Mouse (Mus musculus): ENCODE data around the gene St6gal2. TPM values are rescaled to one million over a fixed set of nuclear protein-coding genes. Genes with fewer than 3 reads are reported as not detected.

Gene St6gal2
- polyA plus RNA-seq (2012; fragmentation: generic; extraction: Trizol): not detected
- long read RNA-seq, experiment 1: 0 reads
- long read RNA-seq, experiment 2: 0 reads

DNA sequence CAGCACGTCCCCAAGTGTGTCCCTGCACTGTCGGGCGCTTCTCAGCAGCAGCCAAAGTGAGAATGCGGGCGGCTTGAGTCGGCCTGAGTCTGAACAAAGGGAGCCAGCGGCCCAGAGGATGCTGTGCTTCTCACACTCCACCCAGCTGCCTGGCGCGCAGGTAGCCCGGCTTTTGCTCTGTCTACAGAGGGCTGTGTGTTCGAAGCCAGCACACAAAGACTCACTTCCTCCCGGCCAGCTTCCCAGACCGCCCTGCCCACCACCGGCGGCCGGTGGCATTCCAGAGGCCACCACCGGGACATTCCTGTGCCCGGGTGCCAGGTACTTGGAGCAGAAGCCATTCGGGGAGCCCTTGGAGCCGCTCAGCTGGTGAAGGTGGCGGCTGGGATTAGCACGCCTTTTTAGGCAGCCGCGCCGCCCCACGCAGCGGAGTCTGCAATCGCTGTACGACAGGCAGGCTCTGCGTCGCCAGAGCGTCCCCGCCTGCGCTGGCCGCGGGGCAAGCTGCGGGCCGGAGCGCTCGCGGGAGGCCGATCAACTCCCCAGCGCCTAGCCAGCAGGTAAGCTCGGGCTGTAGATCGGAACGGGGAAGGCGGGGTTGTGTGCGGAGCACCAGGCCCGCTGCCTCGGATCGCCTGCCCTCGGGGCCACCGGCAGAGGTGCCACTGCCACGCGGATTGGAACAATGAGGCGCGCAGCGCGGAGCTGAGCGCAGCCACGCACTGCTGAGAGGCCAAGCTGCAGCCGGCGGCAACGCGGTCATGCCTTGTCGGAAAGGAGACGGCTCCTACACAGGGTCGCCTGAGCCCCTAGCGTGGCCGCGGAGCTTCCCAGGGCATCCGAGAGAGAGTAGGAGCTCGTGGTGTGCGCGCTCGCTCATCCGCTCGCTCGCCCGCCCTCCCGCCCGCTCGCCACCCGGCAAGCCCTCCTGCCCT is at the start of gene St6gal2:
St6gal2 (plus strand) TSS at position 133 of the 935 bp plus-strand sequence.
- Histone ChIP-seq H3K27me3 (ENCODE audit: control insufficient read depth, insufficient read depth, insufficient read length) (no peaks in the 10 kb centered on the region), H3ac (ENCODE audit: control insufficient read depth, insufficient read length, low read depth) (no peak within 1 kb of the TSS), H3K79me2 (ENCODE audit: control insufficient read depth, insufficient read depth) (no peaks in the 10 kb centered on the region), H3K79me3 (ENCODE audit: low read depth) (no peaks in the 10 kb centered on the region), H3K4me3 (ENCODE audit: insufficient read depth, poor library complexity, severe bottlenecking) (no peak within 1 kb of the TSS), H3K36me3 (ENCODE audit: control insufficient read depth, insufficient read depth) (no peaks in the 10 kb centered on the region)
- TF ChIP-seq USF1 (IDR thresholded peaks at IDR 0.05; ENCODE audit: low read depth) (no peak), MAX (IDR thresholded peaks at IDR 0.05) (no peak), CTCF (IDR thresholded peaks at IDR 0.05; ENCODE audit: control insufficient read depth, insufficient read depth, insufficient read length) (no peak), MYOG (IDR thresholded peaks at IDR 0.05; ENCODE audit: control insufficient read depth, extremely low read depth, insufficient read length) (no peak), MYOD1 (IDR thresholded peaks at IDR 0.05; ENCODE audit: control insufficient read depth, insufficient read length, low read depth) (no peak), CEBPB (IDR thresholded peaks at IDR 0.05; ENCODE audit: low read depth) (no peak), FOSL1 (IDR thresholded peaks at IDR 0.05; ENCODE audit: insufficient read depth, low read length, poor library complexity, severe bottlenecking) (no peak)

GRCm38 (mm10) chr17:55406043-55406442 is 39.1 kb upstream of the St6gal2 start:
- Histone ChIP-seq H3K27me3 (ENCODE audit: control insufficient read depth, insufficient read depth, insufficient read length) (no peaks in the 10 kb centered on the region), H3ac (ENCODE audit: control insufficient read depth, insufficient read length, low read depth) (no peak overlapping the region), H3K79me2 (ENCODE audit: control insufficient read depth, insufficient read depth) (no peaks in the 10 kb centered on the region), H3K36me3 (ENCODE audit: control insufficient read depth, insufficient read depth) (no peaks in the 10 kb centered on the region), H3K79me3 (ENCODE audit: low read depth) (no peaks in the 10 kb centered on the region), H3K4me3 (ENCODE audit: insufficient read depth, poor library complexity, severe bottlenecking) (no peak overlapping the region)
- no peak for TF ChIP-seq MAX (IDR thresholded peaks at IDR 0.05)
- TF ChIP-seq CTCF (IDR thresholded peaks at IDR 0.05; ENCODE audit: control insufficient read depth, insufficient read depth, insufficient read length): no peak
- no peak for TF ChIP-seq MYOD1 (IDR thresholded peaks at IDR 0.05; ENCODE audit: control insufficient read depth, insufficient read length, low read depth)
- TF ChIP-seq CEBPB (IDR thresholded peaks at IDR 0.05; ENCODE audit: low read depth): no peak
- TF ChIP-seq FOSL1 (IDR thresholded peaks at IDR 0.05; ENCODE audit: insufficient read depth, low read length, poor library complexity, severe bottlenecking): no peak
- TF ChIP-seq USF1 (IDR thresholded peaks at IDR 0.05; ENCODE audit: low read depth): no peak
- TF ChIP-seq MYOG (IDR thresholded peaks at IDR 0.05; ENCODE audit: control insufficient read depth, extremely low read depth, insufficient read length): no peak

DNA sequence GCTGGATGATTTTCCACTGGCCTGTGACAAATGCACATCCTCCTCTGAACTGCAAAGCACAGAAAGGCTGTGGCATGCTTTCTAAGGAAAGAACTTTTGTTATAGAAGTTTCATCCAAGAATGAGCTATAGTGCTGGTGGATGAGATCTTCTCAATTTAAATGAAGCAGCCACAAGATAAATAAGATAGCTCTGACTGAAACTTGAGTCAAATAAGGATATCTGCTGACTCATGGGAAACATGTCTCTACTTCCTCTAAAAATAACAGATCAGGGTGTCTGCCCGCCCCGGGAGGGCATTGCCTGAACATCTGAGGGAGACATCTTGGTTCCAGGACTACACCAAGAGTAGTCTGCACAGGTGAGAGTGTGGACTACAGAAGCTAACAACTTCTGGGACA is 28.7 kb upstream of the St6gal2 start:
- no peak overlapping the region for H3K4me3 ChIP-seq (ENCODE audit: insufficient read depth, poor library complexity, severe bottlenecking)
- H3ac ChIP-seq (ENCODE audit: control insufficient read depth, insufficient read length, low read depth): no peak overlapping the region
- H3K79me2 ChIP-seq (ENCODE audit: control insufficient read depth, insufficient read depth): no peaks in the 10 kb centered on the region
- no peaks in the 10 kb centered on the region for H3K27me3 ChIP-seq (ENCODE audit: control insufficient read depth, insufficient read depth, insufficient read length)
- no peaks in the 10 kb centered on the region for H3K79me3 ChIP-seq (ENCODE audit: low read depth)
- TF ChIP-seq MYOD1 (IDR thresholded peaks at IDR 0.05; ENCODE audit: control insufficient read depth, insufficient read length, low read depth) (no peak), USF1 (IDR thresholded peaks at IDR 0.05; ENCODE audit: low read depth) (no peak), CEBPB (IDR thresholded peaks at IDR 0.05; ENCODE audit: low read depth) (no peak), CTCF (IDR thresholded peaks at IDR 0.05; ENCODE audit: control insufficient read depth, insufficient read depth, insufficient read length) (no peak), MYOG (IDR thresholded peaks at IDR 0.05; ENCODE audit: control insufficient read depth, extremely low read depth, insufficient read length) (no peak), FOSL1 (IDR thresholded peaks at IDR 0.05; ENCODE audit: insufficient read depth, low read length, poor library complexity, severe bottlenecking) (no peak), MAX (IDR thresholded peaks at IDR 0.05) (no peak)
- no peaks in the 10 kb centered on the region for H3K36me3 ChIP-seq (ENCODE audit: control insufficient read depth, insufficient read depth)

GRCm38 (mm10) chr17:55446185-55446527 is 974 bp downstream of the St6gal2 start:
- no peaks in the 10 kb centered on the region for H3K27me3 ChIP-seq (ENCODE audit: control insufficient read depth, insufficient read depth, insufficient read length)
- no peak for TF ChIP-seq CTCF (IDR thresholded peaks at IDR 0.05; ENCODE audit: control insufficient read depth, insufficient read depth, insufficient read length)
- no peak for TF ChIP-seq FOSL1 (IDR thresholded peaks at IDR 0.05; ENCODE audit: insufficient read depth, low read length, poor library complexity, severe bottlenecking)
- no peak for TF ChIP-seq MYOD1 (IDR thresholded peaks at IDR 0.05; ENCODE audit: control insufficient read depth, insufficient read length, low read depth)
- H3ac ChIP-seq (ENCODE audit: control insufficient read depth, insufficient read length, low read depth): no peak overlapping the region
- H3K79me2 ChIP-seq (ENCODE audit: control insufficient read depth, insufficient read depth): no peaks in the 10 kb centered on the region
- no peak overlapping the region for H3K4me3 ChIP-seq (ENCODE audit: insufficient read depth, poor library complexity, severe bottlenecking)
- no peaks in the 10 kb centered on the region for H3K36me3 ChIP-seq (ENCODE audit: control insufficient read depth, insufficient read depth)
- H3K79me3 ChIP-seq (ENCODE audit: low read depth): no peaks in the 10 kb centered on the region

GRCm38 (mm10) chr17:55446698-55447097 is 1.5 kb downstream of the St6gal2 start:
- Histone ChIP-seq H3K4me3 (ENCODE audit: insufficient read depth, poor library complexity, severe bottlenecking) (no peak overlapping the region), H3K27me3 (ENCODE audit: control insufficient read depth, insufficient read depth, insufficient read length) (no peaks in the 10 kb centered on the region), H3K36me3 (ENCODE audit: control insufficient read depth, insufficient read depth) (no peaks in the 10 kb centered on the region), H3K79me2 (ENCODE audit: control insufficient read depth, insufficient read depth) (no peaks in the 10 kb centered on the region), H3ac (ENCODE audit: control insufficient read depth, insufficient read length, low read depth) (no peak overlapping the region), H3K79me3 (ENCODE audit: low read depth) (no peaks in the 10 kb centered on the region)
- TF ChIP-seq MYOD1 (IDR thresholded peaks at IDR 0.05; ENCODE audit: control insufficient read depth, insufficient read length, low read depth): no peak
- TF ChIP-seq FOSL1 (IDR thresholded peaks at IDR 0.05; ENCODE audit: insufficient read depth, low read length, poor library complexity, severe bottlenecking): no peak
- no peak for TF ChIP-seq CTCF (IDR thresholded peaks at IDR 0.05; ENCODE audit: control insufficient read depth, insufficient read depth, insufficient read length)
- no peak for TF ChIP-seq MYOG (IDR thresholded peaks at IDR 0.05; ENCODE audit: control insufficient read depth, extremely low read depth, insufficient read length)
- no peak for TF ChIP-seq USF1 (IDR thresholded peaks at IDR 0.05; ENCODE audit: low read depth)
- no peak for TF ChIP-seq MAX (IDR thresholded peaks at IDR 0.05)
- no peak for TF ChIP-seq CEBPB (IDR thresholded peaks at IDR 0.05; ENCODE audit: low read depth)

Data from C2C12 (cell line).